Mouse (Mus musculus): ENCODE results near the gene Calhm3.

GRCm38 (mm10) chr19:47137051-47137581, 20.4 kb downstream of the Calhm3 start:
- TF ChIP-seq CTCF (IDR thresholded peaks at IDR 0.05; ENCODE audit: low read depth) (no peak), EP300 (IDR thresholded peaks at IDR 0.05; ENCODE audit: low read depth) (no peak)
